Mouse (Mus musculus): ENCODE results near the gene Islr.

The Islr gene

DNA sequence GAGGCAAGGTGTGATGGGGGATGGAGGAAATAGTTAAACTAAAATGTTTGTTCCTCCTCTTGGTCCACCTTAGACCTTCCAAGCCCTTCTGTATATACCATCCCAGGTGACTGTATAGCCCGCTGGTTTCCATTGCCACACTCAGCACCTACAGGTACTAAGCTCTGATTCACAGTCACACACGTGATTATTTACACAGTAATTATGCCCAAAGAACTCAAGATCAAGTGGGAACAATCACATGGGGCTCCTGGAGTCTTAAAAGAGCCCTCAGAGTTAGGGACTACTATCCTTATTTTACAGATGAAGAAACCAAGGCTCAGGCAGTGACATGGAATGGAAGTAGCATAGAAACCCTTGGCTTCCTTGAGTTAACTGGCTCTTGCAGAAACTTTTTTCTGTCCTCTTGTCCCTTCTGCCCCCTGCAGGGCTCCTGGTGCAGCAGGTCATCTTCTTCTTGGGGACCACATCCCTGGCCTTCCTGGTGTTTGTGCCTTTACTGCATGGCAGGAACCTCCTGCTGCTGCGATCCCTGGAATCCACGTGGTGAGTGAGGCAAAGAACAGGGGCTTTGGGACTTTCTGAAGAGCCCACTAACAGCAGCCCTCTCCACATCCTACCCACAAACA lies 53.3 kb downstream of the Islr start:
- DNase-seq (ENCODE audit: low spot score): no peak

DNA sequence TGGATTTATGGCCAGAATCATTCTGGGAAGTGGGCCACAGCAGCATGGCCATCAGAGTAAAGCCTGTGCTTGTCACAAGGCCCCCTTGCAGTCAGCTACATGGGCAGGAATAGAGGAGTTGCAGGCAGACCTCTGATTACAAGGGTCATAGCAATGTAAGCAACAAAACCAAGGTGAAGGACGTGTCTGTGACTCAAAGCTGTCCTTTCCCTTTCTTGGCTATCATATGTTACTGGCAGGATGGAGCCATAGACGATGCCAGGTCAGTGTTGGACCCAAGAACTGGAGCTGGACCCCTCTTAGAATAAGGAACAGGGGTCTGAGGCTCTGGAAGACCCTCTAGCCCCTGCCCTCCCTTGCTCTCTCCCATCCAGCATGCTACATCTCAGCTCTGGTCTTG lies 55.3 kb downstream of the Islr start:
- no peak for DNase-seq (ENCODE audit: low spot score)

DNA sequence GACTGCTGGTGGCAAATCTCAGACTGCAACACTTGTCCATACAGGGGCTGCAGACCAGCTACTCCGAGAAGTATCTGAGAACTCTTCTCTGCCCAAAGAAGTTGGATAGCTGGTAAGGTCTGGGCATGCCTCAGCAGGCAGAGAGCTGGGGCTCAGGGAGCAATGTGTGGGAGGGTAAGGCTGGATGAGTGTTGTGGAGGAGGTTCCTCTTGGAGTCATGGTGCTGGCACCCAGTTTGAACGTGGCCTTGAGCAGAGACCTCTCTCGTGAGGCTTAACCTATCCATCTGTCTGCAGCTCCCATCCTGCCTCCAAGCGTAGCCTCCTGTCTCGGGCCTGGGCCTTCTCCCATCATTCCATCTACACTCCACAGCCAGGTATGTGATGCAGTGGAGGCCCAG lies 58.7 kb downstream of the Islr start:
- DNase-seq (ENCODE audit: low spot score): no peak

DNA sequence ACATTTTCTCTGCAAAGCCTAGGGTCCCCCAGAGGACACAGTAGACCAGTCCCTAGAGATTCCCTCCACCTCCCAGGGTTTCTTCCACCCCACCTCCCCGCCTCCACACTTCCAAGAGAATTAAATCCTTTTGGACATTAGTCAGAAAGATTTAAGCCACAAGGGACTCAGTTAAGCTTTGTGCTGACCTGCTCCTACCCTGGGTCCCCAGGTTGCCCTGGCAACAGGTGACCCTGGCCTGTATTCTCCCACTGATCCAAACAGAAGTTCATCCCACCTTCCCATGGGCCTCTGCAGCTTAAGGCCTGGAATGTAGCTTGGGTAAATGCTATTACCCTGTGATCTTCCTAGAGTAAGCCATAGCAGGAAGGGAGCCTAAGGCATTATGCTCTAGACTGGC lies 59.4 kb downstream of the Islr start:
- no peak for DNase-seq (ENCODE audit: low spot score)

DNA sequence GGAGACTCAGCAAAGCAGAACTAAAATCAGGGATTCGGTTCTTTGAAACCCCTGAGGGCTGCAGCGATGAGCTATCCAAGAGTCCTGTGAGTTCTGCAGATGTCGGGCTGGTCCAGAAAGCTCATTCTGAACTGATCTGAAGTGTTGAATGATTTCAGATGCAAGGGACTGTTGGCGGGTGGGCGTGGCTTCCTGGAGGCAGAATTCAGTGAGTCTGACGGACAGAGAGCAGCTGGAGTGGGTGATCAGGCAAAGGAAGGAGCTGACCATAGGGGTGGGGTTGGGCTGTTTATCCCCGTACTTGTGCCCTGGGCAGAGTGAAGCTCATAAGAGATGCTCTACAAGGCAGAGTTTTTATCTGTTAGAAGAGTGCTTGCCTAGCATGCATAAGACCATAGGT lies 60.7 kb downstream of the Islr start:
- DNase-seq (ENCODE audit: low spot score): no peak

- DNase-seq (ENCODE audit: low spot score): peak; percentile 25
Observed at GRCm38 (mm10) chr9:58139947-58140346, 64.2 kb downstream of the Islr start.

DNA sequence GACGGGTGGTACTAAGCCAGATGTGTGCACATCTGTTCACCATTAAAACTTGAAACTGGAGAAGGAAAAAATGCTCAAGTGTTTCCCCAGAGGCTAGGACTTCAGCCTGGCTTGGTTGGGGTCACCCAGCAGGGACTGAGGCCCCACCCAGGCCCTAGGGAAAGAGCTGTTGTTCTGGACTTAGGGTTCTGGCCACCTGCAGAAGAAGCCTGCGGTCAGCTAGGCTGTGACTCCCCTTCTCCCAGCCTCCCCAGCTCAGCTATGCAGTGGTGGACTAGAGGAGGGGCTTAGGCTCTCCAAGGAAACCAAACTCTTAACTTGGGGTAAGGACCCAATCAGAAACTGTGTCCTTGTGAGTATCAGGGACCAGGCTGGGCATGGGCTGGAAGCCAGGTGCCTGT lies 68.2 kb downstream of the Islr start:
- DNase-seq (ENCODE audit: low spot score): no peak

- peak; percentile 61 for DNase-seq (ENCODE audit: low spot score)
Observed at GRCm38 (mm10) chr9:58134906-58135305, 69.2 kb downstream of the Islr start.

GRCm38 (mm10) chr9:58133893-58134884 lies 69.9 kb downstream of the Islr start:
- no peak for DNase-seq (ENCODE audit: low spot score)

DNA sequence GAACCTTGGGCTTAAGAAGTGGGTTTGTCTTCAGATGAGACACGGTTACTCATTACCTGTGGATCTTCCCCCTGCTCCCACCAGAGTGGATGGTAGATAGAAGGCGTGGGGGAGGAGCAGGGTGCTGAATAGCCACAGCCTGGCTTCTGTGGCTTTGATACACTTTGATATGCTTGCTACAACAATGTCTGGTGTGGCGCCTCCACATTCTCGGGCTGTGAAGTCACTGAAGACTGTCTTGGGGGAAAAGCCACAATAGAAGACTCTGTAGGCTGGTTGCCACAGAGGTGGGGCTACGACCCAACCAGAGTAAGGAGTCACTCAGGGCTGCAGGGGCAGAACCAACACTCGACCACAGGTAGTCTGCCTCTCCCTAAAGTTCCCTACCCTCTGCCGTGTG lies 72.4 kb downstream of the Islr start:
- DNase-seq (ENCODE audit: low spot score): no peak

GRCm38 (mm10) chr9:58130909-58131308 lies 73.2 kb downstream of the Islr start:
- no peak for DNase-seq (ENCODE audit: low spot score)

- DNase-seq (ENCODE audit: low spot score): no peak
Observed at GRCm38 (mm10) chr9:58129508-58129907, 74.6 kb downstream of the Islr start.

DNA sequence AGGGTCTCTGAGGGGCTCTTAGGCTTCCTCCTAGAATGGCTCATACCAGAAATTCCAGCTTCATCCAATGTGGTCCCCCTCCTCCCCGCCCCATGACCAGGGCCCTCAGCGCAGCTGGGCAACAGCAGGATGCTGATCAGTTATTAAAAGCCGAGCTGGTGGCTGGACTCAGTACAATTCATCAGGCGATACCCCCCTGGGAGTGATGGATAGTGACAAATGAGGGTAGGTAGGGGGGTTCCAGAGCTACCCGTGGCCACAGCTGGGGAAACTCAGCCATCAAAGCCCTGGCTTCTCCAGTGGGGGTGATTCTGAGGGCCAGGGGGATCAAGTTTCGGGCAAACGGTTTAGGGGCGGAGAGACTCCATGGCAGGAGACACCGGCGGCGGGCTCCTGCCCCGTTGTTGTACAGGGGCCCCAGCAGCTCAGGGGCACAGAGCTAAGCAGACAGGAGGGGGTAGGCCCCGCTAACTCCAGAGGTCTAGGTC lies 75.1 kb downstream of the Islr start:
- DNase-seq (ENCODE audit: low spot score): no peak

- DNase-seq (ENCODE audit: low spot score): no peak
Observed at GRCm38 (mm10) chr9:58125811-58126210, 78.3 kb downstream of the Islr start.

- DNase-seq (ENCODE audit: low spot score): no peak
Observed at GRCm38 (mm10) chr9:58125085-58125484, 79.0 kb downstream of the Islr start.

GRCm38 (mm10) chr9:58118671-58119070 lies 85.4 kb downstream of the Islr start, which contains the start of gene Ccdc33:
TSS of gene Ccdc33 (minus strand) at chr9:58118823.
- DNase-seq (ENCODE audit: low spot score): no peak

DNA sequence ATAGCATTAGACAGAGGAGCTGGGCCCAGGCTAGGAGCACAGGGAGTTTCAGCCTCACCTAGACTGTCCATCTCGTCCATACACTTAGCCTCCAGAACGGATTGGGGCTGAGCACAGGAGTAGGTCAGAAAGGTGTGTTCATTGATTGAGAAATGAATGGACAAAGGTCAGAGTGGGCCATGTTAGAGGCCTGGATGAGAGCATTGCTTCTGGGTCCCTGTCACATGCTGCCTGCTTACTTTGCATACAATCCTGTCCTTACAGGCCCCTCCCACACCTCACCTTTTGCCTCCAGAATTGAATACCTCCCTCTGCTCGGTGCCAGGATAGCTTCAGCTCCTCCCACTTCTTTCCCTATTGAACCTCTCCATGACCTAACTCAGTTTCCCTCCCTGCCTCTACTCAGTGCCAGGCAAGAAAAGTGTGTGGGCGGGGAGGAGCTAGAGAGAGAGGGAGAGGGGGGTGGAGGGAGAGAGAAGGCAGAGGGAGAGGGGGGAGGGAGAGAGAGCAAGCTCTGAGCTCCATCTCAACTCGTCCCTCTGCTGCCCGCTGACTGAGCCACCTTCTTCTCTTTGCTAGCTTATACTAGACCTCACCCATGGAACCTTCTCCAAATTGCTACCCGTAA lies 88.0 kb downstream of the Islr start:
- no peak for DNase-seq (ENCODE audit: low spot score)

DNA sequence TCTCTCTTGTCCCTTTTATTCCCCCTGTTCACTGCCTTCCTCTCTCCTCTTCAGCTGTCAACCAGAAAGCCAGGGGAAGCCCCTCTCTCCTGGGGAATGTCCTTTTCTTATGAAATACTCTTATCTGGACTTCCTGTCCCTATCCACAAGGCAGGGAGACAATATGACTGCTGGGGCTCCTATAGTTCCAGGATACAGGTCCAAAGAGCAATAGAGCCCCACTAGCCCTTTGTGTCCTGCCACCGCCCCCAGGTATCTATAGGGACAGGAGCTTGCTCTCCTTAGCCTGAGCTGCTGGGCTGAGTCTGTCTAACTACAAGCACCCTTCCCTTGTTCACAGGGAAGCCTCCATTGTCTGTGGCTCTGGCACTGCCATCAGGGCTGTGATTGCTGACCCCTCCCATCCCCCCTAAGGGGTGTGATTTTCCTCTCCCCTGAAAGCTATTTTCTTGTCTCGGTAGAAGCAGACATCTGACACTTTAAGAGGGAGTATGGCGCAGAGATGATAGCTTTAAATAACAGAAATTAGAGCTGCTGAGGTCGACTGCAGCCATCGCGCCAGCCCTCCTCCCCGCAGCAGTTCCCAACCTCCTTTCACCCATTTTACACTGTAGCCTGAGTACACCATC lies 88.7 kb downstream of the Islr start:
- DNase-seq (ENCODE audit: low spot score): no peak

DNA sequence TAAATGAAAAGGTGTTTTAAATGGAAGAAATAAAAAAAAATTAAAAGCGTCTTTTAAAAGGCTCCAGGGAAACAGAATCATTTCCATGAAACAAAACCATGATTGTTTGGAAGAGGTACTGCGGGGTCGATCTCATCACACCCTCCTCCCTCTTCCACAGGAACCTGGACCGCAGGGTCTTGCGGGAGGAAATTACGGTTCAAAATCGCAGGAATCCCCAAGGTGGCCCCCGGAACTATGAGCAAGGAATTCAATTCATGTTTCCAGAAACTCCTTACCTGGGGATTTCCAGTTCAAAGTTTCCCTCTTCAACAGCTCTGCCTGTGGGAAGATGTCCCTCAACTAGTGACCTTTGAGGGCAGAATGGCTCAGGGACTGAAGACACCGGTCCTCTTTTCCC lies 90.1 kb downstream of the Islr start:
- no peak for DNase-seq (ENCODE audit: low spot score)

DNA sequence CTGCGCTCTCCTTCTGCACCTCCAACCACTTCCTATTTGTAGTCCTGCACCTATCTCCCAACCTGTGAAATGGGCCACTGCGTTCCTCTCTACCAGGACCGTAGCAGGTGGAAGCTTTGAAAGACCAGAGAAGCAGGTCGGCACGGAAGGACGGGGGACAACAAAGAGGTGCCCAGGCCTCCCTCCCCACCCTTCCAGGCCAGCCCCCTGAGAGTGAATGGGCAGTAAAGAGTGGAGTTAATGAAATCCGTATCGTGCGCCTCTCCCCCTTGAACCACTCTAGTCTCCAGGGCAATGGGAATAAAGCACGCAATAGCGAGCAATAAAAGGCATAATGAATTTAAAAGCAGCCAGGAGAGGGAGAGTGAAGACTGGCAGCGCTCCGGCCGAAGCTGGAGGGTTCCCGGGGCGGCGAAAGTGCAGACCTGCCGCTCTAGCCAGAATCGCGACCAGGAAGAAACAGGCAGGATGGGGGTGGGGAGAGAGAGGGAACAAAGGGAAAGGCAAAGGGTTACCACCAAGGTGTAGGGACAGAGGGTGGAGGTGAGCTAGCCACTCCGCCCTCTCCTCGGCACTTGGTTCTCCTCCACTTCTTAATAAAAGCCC lies 90.7 kb downstream of the Islr start:
- DNase-seq (ENCODE audit: low spot score): no peak

- DNase-seq (ENCODE audit: low spot score): no peak
Observed at GRCm38 (mm10) chr9:58112866-58113278, 91.2 kb downstream of the Islr start.

DNA sequence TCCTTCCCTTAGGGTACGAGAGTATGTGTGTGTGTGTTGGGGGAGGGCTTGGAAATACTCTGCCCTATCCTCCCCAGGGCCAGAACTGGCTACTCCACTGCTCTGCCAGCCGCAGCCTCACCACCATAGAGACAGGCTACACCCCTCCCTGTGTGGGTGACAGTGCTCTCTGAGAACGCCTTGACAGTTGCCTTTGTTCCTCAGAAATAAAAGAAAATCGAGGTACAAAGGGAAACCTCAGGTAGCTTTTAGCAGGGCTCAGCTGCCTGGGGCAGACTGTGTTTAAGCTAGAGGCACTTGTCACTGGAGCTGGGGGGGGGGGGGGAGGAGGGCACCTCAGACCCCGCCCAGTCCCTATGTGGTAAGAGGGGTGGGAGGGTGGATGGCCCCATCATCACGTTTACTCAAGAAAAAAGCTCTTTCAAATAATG lies 91.8 kb downstream of the Islr start:
- DNase-seq (ENCODE audit: low spot score): no peak
